Mouse (Mus musculus): ENCODE results near the gene Tnr. TPM values are rescaled to one million over a fixed set of nuclear protein-coding genes. Genes with fewer than 3 reads are reported as not detected.

Tnr gene
- total RNA-seq (2021): under 1 TPM; 0.03 to 0.15 TPM
- long read RNA-seq, experiment 1: 0 reads
- long read RNA-seq, experiment 2: 0 reads

- DNase-seq (ENCODE audit: low spot score in 2 of 2): no peak
Observed at GRCm38 (mm10) chr1:159523578-159523977, at the start of gene Tnr. Gene Tnr (plus strand): TSS chr1:159523769.

GRCm38 (mm10) chr1:159489853-159490435, 33.6 kb upstream of the Tnr start:
- no peak for DNase-seq (ENCODE audit: low spot score in 2 of 2)

- DNase-seq (ENCODE audit: low spot score in 2 of 2): no peak
Observed at GRCm38 (mm10) chr1:159492536-159492935, 31.0 kb upstream of the Tnr start.

GRCm38 (mm10) chr1:159493720-159494499, 29.7 kb upstream of the Tnr start:
- DNase-seq (ENCODE audit: low spot score in 2 of 2): no peak

- DNase-seq (ENCODE audit: low spot score in 2 of 2): no peak
Observed at GRCm38 (mm10) chr1:159498236-159498635, 25.3 kb upstream of the Tnr start.

GRCm38 (mm10) chr1:159499806-159500460, 23.6 kb upstream of the Tnr start:
- no peak for DNase-seq (ENCODE audit: low spot score in 2 of 2)

- no peak for DNase-seq (ENCODE audit: low spot score in 2 of 2)
Observed at GRCm38 (mm10) chr1:159501911-159502310, 21.7 kb upstream of the Tnr start.

- DNase-seq (ENCODE audit: low spot score in 2 of 2): no peak
Observed at GRCm38 (mm10) chr1:159510667-159511066, 12.9 kb upstream of the Tnr start.

GRCm38 (mm10) chr1:159517647-159518046, 5.9 kb upstream of the Tnr start:
- no peak for DNase-seq (ENCODE audit: low spot score in 2 of 2)

GRCm38 (mm10) chr1:159519206-159519605, 4.4 kb upstream of the Tnr start:
- DNase-seq (ENCODE audit: low spot score in 2 of 2): no peak

GRCm38 (mm10) chr1:159523069-159523468, 500 bp upstream of the Tnr start:
- no peak for DNase-seq (ENCODE audit: low spot score in 2 of 2)

- DNase-seq (ENCODE audit: low spot score in 2 of 2): peak; percentile 34 to 73
Observed at GRCm38 (mm10) chr1:159524051-159524549, 531 bp downstream of the Tnr start.

- DNase-seq (ENCODE audit: low spot score in 2 of 2): no peak
Observed at GRCm38 (mm10) chr1:159532841-159533569, 9.4 kb downstream of the Tnr start.

GRCm38 (mm10) chr1:159535582-159535981, 12.0 kb downstream of the Tnr start:
- DNase-seq (ENCODE audit: low spot score in 2 of 2): no peak

- DNase-seq (ENCODE audit: low spot score in 2 of 2): no peak
Observed at GRCm38 (mm10) chr1:159537541-159537940, 14.0 kb downstream of the Tnr start.

GRCm38 (mm10) chr1:159538076-159538475, 14.5 kb downstream of the Tnr start:
- no peak for DNase-seq (ENCODE audit: low spot score in 2 of 2)

GRCm38 (mm10) chr1:159545470-159546145, 22.0 kb downstream of the Tnr start:
- DNase-seq (ENCODE audit: low spot score in 2 of 2): no peak

- no peak for DNase-seq (ENCODE audit: low spot score in 2 of 2)
Observed at GRCm38 (mm10) chr1:159551036-159551435, 27.5 kb downstream of the Tnr start.

- no peak for DNase-seq (ENCODE audit: low spot score in 2 of 2)
Observed at GRCm38 (mm10) chr1:159551591-159552442, 28.2 kb downstream of the Tnr start.

- DNase-seq (ENCODE audit: low spot score in 2 of 2): no peak
Observed at GRCm38 (mm10) chr1:159561616-159562015, 38.0 kb downstream of the Tnr start.
